Mouse (Mus musculus): ENCODE data around the gene Ttyh3.

Ttyh3 gene

DNA sequence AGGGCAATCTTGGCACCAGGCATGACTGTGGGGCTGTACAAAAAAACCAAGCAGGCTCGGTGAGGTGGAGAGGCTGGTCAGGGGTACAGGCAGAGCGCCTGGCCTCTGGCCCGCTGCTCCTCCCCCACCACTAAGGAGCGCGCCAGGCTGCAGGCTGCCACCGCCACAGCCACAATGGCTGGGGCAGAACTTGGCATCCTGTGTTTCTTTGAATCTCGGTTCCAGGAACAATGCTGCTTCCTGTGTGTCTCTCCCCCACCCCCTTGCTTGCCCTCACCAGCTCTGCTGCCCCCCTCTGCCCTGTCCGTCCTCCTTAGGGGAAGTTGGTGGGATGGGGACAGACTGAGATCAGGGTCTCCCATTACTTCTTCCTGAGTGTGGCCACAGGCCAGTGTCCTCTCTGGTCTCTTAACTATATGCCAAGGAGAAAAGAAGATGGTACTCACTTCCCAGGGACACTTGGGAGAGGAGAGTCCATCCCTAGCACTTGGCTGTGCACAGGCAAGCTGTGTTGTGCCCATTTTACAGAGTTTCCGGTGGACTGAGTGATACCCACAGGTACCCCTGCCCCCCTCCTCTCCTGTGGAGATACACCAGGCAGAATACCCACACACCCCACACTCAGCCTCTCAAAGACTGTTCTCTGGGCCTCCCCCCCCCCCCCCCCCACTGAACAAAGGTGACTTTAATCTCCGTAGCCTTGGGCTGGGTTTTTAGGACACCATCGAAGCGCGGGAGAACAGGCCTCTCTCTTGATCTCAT is 39.1 kb downstream of the Ttyh3 start:
- DNase-seq (ENCODE audit: low spot score in 2 of 2): no peak

GRCm38 (mm10) chr5:140608634-140609015 is 40.2 kb downstream of the Ttyh3 start:
- no peak for DNase-seq (ENCODE audit: low spot score in 2 of 2)

GRCm38 (mm10) chr5:140607836-140608633 is 40.8 kb downstream of the Ttyh3 start:
- no peak for DNase-seq (ENCODE audit: low spot score in 2 of 2)

GRCm38 (mm10) chr5:140607001-140607835 is 41.6 kb downstream of the Ttyh3 start, which contains the start of gene Lfng:
Lfng (plus strand) TSS chr5:140607320.
- peak; percentile 66 to 72 for DNase-seq (ENCODE audit: low spot score in 2 of 2)

DNA sequence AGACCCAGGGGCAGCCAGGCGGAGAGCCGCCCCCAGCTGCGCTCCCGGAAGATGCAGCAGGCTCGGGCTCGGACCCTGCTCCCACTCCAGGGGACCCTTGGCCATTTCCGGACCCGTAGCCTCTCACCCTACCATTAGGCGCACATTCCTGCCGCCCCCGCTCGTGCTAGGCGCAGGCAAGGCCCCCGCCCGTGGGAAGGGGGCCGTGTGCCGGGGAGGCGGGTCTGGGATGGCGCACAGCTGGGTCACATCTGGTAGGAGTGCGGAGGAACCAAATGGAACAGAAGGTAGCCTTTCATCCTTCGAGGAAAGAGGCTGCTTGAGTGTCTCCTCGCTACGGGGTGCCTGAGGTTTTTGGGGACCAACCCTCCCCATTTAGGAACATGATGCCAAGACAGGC is 42.4 kb downstream of the Ttyh3 start:
- no peak for DNase-seq (ENCODE audit: low spot score in 2 of 2)

- no peak for DNase-seq (ENCODE audit: low spot score in 2 of 2)
Measured at GRCm38 (mm10) chr5:140605228-140605627, 43.6 kb downstream of the Ttyh3 start.

- DNase-seq (ENCODE audit: low spot score in 2 of 2): no peak
Measured at GRCm38 (mm10) chr5:140604386-140604785, 44.4 kb downstream of the Ttyh3 start.

DNA sequence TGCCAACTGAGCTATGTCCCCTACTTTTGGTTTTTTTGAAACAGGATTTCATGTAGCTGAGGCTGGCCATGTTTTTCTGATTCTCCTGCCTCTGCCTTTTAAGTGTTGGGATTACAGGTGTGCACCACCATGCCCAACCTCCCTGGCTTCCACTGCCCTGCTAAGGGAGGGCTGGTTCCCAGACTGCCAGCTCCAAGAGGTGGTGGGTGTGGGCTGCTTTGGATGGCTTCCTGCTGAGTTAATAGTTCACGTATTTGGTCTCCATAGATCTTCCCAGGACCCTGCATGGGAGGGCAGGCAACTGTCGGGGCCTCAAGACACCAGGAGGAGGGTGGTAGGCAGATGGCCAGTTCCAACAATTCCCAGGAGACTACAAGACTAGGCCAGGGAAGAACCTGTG is 46.3 kb downstream of the Ttyh3 start:
- DNase-seq (ENCODE audit: low spot score in 2 of 2): no peak

GRCm38 (mm10) chr5:140601712-140602111 is 47.1 kb downstream of the Ttyh3 start:
- DNase-seq (ENCODE audit: low spot score in 2 of 2): no peak

DNA sequence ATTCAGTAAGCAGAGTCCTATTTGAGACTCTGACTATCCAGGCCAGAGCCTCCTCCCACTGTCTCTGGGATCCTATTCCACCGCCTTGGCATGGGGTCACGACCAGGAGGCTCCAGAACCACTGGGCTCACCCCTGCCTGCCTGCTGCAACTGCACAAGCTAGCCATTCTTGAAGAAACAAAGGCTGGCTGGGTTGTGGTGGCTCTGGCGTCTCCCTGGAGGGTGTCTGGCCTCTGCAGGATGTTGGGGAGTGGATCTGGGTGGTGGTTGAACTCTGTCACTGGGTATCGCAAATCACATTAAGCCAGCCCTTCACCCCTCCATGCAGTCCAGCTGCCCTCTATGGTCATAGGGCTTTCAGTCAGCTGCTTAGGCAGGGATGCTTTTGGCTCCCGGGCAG is 48.9 kb downstream of the Ttyh3 start:
- DNase-seq (ENCODE audit: low spot score in 2 of 2): no peak

DNA sequence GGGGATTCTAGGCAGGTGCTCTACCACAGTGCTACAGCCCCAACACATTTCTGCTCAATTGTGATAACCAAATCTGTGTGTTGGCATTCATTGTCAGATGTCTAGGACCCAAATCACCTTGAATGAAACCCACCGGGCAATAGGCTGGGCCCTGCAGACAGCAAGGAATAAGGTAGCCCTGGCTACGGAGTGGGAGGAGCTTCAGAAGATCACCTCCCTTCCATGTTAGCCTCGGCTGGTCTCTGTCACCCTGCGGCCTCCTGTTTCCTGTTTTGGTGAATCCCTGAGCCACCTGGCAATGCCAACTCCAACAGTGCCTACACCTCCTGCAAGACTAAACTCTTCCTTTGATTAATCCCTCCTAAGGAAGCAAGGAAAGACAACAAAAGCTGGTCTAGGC is 51.0 kb downstream of the Ttyh3 start:
- no peak for DNase-seq (ENCODE audit: low spot score in 2 of 2)

GRCm38 (mm10) chr5:140596927-140597588 is 51.8 kb downstream of the Ttyh3 start:
- DNase-seq (ENCODE audit: low spot score in 2 of 2): no peak

DNA sequence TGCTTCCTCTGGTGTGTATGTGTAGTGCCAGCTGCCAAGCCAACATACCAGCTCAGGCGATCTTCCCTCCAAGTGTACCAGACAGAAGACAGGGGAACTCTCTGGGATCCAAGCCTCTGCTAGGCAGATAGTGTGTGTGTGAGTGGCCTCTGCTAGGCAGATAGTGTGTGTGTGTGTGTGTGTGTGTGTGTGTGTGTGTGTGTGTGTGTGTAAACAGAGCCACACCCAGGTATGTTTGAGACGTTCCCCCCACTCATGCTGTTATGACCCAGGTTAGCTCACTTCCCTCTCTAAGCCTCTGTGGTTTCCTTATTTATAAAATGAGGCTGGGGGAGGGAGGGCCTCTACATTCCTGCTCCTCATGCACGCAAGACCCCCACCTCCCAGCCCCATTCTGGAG is 52.4 kb downstream of the Ttyh3 start:
- DNase-seq (ENCODE audit: low spot score in 2 of 2): no peak

- no peak for DNase-seq (ENCODE audit: low spot score in 2 of 2)
Measured at GRCm38 (mm10) chr5:140594846-140595245, 54.0 kb downstream of the Ttyh3 start.

DNA sequence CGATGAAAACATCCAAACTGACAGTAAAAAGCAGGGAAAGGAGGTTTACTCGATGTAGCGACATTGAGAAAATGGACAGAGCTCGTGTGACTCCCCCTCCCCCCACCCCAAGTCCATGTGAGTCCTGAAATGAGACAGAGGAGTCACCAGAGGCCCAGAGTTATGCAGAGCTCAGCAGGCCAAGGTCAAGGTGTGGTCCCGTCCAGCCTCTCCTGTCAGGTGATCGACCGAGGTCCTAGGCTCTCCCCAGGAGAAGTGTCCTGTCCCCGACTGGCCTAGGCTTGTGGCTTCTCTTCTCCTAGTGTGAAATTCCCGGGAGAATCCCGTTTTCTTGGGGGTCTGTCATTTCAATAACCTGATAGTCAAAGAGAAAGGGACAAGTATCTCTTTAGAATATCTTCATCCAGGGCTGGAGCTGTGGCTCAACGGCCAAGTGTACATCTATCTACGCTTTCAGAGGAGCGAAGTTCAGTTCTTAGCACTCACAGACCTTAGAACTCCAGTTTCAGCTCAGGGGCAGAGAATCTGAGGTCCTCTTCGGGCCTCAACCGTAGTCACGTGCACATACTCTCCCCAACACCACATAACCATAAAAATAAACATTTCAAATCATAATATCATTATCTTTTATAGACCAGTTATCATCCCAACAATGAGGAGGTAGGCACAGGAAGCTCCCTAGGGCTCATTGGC is 59.6 kb downstream of the Ttyh3 start:
- DNase-seq (ENCODE audit: low spot score in 2 of 2): no peak

DNA sequence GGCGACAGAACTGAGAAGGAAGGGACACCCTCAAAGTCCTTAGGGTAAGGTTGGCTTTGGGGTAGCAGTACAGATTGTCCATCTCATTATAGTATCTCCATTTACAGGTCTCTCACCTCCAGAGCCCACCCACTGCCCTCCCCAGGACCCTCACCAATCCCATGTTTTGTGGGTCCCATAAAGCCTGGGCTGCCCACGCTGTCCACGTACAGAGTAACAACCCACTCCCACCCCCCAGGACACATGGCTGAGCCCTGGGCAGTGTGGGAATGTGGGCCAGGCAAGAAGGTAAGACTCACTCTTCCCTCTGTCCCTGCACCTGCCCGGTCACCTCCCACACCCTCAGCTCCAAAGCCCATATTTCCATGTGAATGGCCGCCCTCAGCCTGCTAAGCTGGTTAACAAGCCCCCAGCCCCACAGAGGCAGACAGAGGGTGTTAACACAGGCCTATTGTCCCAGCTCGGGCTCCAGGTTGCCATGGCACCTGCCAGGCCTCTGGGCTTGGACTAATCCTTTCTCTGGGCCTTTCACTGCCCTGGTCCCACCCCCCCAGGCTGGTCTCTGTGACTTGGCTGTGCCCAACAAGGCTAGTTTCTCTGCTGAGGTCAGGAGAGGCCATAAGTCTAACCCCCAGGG is 65.0 kb downstream of the Ttyh3 start:
- DNase-seq (ENCODE audit: low spot score in 2 of 2): no peak

- no peak for DNase-seq (ENCODE audit: low spot score in 2 of 2)
Measured at GRCm38 (mm10) chr5:140582995-140583731, 65.7 kb downstream of the Ttyh3 start.

DNA sequence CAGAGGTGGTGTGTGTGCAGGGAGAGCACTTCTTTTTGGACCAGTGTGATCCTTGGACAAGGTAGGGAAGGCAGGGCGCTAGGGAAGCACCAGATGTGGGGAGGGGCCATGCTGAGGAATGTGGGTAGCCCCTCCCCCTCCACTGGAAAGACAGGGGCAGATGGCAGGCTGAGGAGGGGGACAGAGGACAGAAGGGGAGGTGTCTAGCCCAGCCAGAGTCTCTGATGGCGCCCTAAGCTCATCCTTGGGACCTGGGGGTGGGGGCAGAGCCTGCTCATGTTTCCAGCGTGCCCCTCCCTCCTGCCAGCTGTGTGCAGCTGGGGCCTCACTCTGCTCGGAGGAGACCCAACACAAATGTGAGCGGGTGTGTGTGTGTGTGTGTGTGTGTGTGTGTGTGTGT is 67.3 kb downstream of the Ttyh3 start:
- DNase-seq (ENCODE audit: low spot score in 2 of 2): no peak

DNA sequence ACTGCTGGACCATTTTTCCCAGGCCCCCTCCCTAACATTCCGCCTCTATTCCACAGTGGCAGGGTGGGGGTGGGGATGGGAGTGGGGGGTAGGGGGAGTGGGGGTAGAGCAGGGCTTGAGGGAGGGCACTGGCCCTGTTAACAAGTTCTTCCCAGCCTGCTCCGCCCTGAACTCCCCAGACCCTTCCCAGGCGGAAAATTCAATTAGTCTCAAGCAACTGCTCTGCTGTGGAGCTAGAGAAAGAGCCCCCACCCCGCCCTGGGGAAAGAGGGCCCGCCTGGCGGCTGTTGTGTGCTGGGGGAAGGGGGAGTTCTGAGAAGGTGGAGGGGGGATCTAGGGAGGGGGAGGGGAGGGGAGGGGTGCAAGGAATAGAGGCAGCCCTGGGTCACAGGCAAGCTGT is 69.1 kb downstream of the Ttyh3 start:
- DNase-seq (ENCODE audit: low spot score in 2 of 2): no peak

DNA sequence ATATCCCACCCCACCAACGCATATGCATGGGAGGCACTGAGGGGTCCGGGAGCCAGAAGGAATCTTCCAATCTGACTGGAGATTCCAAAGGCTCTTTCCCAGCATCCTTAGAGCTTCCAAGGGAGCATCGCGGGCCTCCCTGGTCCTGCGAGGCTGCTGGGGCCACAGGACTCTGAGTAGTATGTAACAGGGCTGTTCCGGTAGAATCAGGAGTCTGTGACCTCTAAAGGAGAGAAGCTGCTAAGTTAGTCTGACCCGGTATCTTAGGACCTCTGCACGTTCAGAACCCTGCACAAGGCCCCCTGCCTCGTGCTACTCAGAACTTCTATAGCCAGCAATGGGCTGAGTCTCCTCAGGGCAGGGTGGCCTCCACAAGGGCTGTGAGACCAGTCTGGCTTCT is 69.6 kb downstream of the Ttyh3 start:
- no peak for DNase-seq (ENCODE audit: low spot score in 2 of 2)

All from right cerebral cortex, postnatal 36 days (tissue).